Mouse (Mus musculus) embryonic fibroblast, embryonic 13.5 days (primary cell): ENCODE measurements at regions not wholly inside any gene's neighbourhood (a gene's known extent, or its start where the extent isn't known, plus 50 kb on each side); places are given as distances from the start of the nearest gene placed in this dataset.
A peak's percentile ranks its signal among the peaks of the same experiment; 100 is the strongest.

Experiments
- H3K27ac ChIP-seq: 2 replicates; pipeline ENCODE4 v1.5.1; 2012; ENCODE audit warnings: low read length, control low read depth, inconsistent platforms; ENCODE audit not compliant: insufficient read depth
- H3K4me1 ChIP-seq: 2 replicates; pipeline ENCODE4 v1.6.1; 2011; ENCODE audit warnings: low read length; ENCODE audit not compliant: control insufficient read depth, insufficient read depth
- H3K4me3 ChIP-seq: 2 replicates; pipeline ENCODE4 v1.5.1; 2011; ENCODE audit warnings: mild to moderate bottlenecking, control low read depth, low read length; ENCODE audit not compliant: insufficient read depth
- CTCF ChIP-seq: IDR thresholded peaks from 2 replicates; pipeline ENCODE4 v1.5.1; 2011; ENCODE audit warnings: mild to moderate bottlenecking, control low read depth, low read length, moderate library complexity, borderline replicate concordance; ENCODE audit not compliant: insufficient read depth
- POLR2A ChIP-seq: IDR thresholded peaks from 2 replicates; pipeline ENCODE4 v1.6.1; 2011; ENCODE audit warnings: low read depth, mild to moderate bottlenecking, control low read depth, low read length, moderate library complexity

- Histone ChIP-seq H3K4me1 (no peaks in the 10 kb centered on the region), H3K4me3 (no peak overlapping the region), H3K27ac (no peak overlapping the region)
- TF ChIP-seq POLR2A (no peak), CTCF (no peak)
Observed at GRCm38 (mm10) chr5:52092273-52092672, 98.0 kb downstream of the Dhx15 start.

GRCm38 (mm10) chr5:52088131-52088530 lies 102.2 kb downstream of the Dhx15 start:
- H3K4me1 ChIP-seq, result no peaks in the 10 kb centered on the region
- no peak overlapping the region for H3K27ac ChIP-seq
- H3K4me3 ChIP-seq, result no peak overlapping the region
- TF ChIP-seq CTCF (no peak), POLR2A (no peak)

GRCm38 (mm10) chr5:52086766-52087429 lies 103.4 kb downstream of the Dhx15 start:
- Histone ChIP-seq H3K4me3 (no peak overlapping the region), H3K4me1 (no peaks in the 10 kb centered on the region), H3K27ac (no peak overlapping the region)
- TF ChIP-seq POLR2A (no peak), CTCF (no peak)

GRCm38 (mm10) chr5:52080268-52080667 lies 110.0 kb downstream of the Dhx15 start:
- H3K27ac ChIP-seq, result no peak overlapping the region
- TF ChIP-seq POLR2A (no peak), CTCF (no peak)
- H3K4me1 ChIP-seq, result no peaks in the 10 kb centered on the region
- no peak overlapping the region for H3K4me3 ChIP-seq

GRCm38 (mm10) chr5:52077696-52078095 lies 112.6 kb downstream of the Dhx15 start:
- H3K4me3 ChIP-seq, result no peak overlapping the region
- no peak overlapping the region for H3K27ac ChIP-seq
- TF ChIP-seq POLR2A, result no peak
- no peak for TF ChIP-seq CTCF
- H3K4me1 ChIP-seq, result no peaks in the 10 kb centered on the region

GRCm38 (mm10) chr5:52075096-52075495 lies 115.2 kb downstream of the Dhx15 start:
- H3K4me3 ChIP-seq, result no peak overlapping the region
- no peak for TF ChIP-seq POLR2A
- no peak for TF ChIP-seq CTCF
- H3K4me1 ChIP-seq, result no peaks in the 10 kb centered on the region
- H3K27ac ChIP-seq, result no peak overlapping the region

- H3K27ac ChIP-seq, result no peak overlapping the region
- TF ChIP-seq CTCF, result peak; percentile 98
- TF ChIP-seq POLR2A, result no peak
- H3K4me1 ChIP-seq, result no peaks in the 10 kb centered on the region
- H3K4me3 ChIP-seq, result no peak overlapping the region
Observed at GRCm38 (mm10) chr5:52064804-52065451, 125.4 kb downstream of the Dhx15 start.

- no peak for TF ChIP-seq POLR2A
- TF ChIP-seq CTCF, result no peak
- Histone ChIP-seq H3K4me3 (no peak overlapping the region), H3K4me1 (no peaks in the 10 kb centered on the region), H3K27ac (no peak overlapping the region)
Observed at GRCm38 (mm10) chr5:52062214-52062613, 128.1 kb downstream of the Dhx15 start.

GRCm38 (mm10) chr5:52061226-52061625 lies 129.1 kb downstream of the Dhx15 start:
- TF ChIP-seq POLR2A (no peak), CTCF (no peak)
- H3K4me1 ChIP-seq, result no peaks in the 10 kb centered on the region
- H3K4me3 ChIP-seq, result no peak overlapping the region
- no peak overlapping the region for H3K27ac ChIP-seq

GRCm38 (mm10) chr5:52057261-52057660 lies 133.1 kb downstream of the Dhx15 start:
- no peak for TF ChIP-seq CTCF
- H3K27ac ChIP-seq, result no peak overlapping the region
- no peaks in the 10 kb centered on the region for H3K4me1 ChIP-seq
- H3K4me3 ChIP-seq, result no peak overlapping the region

GRCm38 (mm10) chr5:52052072-52052465 lies 138.2 kb downstream of the Dhx15 start:
- Histone ChIP-seq H3K4me3 (no peak overlapping the region), H3K4me1 (no peaks in the 10 kb centered on the region), H3K27ac (no peak overlapping the region)
- TF ChIP-seq CTCF (no peak), POLR2A (no peak)
